Mouse (Mus musculus) mesoderm, embryonic 11.5 days (tissue): ENCODE measurements at regions not wholly inside any gene's neighbourhood (a gene's known extent, or its start where the extent isn't known, plus 50 kb on each side); places are given as distances from the start of the nearest gene placed in this dataset.

Experiments used
- DNase-seq: peaks from one replicate; pipeline ENCODE4 v3.0.0-alpha.2; 2012; ENCODE audit warnings: low read depth, low spot score

DNA sequence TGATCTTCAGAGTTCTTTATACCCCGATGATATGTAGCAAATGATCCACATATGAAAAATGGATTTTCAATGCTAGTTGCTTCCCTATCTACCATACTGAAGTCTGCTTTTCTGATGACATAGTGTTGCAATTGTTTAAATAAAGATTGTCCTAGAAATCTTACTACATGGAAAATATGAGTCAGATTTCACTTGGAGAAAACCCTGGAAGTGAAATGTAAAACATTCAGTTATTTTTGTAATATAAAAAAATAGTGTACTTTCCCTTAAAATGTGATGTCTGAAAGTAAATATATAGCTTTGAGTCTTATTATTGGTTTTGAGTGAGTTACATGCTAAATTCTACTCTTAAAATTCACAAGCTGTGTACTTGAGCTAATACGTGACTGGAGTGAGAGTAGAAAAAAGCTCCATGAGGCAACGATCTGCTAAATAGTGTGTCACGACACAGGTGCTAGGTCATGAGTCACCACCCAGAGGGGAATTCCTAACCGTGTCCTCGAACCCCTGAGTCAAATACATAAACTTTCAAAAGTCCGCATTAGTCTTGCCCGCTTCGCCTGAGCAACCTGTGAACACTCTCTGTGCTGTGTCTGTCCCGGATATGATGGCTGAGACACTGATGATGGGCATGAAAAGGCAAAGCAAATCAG, 430.5 kb downstream of the Hsfy2 start:
- DNase-seq: no peak

DNA sequence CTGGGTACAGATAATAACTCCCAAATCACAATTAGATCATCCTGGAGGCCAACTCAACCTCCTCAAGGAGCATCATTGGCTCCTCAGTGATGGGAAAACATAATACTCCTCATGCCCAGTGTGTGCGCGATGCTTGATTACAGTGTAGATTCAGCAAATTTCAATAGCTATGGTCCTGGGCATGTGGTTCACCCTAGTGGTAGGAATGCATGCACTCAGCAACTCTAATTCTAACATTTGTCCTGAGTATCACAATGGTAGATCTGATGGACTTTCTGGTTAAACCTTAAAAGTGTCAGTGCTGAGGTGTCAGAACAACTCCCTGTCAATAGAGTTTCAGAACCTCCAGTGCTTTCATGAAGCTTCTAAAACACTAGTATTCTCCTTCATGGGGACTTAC, 442.0 kb downstream of the Hsfy2 start:
- no peak for DNase-seq

DNA sequence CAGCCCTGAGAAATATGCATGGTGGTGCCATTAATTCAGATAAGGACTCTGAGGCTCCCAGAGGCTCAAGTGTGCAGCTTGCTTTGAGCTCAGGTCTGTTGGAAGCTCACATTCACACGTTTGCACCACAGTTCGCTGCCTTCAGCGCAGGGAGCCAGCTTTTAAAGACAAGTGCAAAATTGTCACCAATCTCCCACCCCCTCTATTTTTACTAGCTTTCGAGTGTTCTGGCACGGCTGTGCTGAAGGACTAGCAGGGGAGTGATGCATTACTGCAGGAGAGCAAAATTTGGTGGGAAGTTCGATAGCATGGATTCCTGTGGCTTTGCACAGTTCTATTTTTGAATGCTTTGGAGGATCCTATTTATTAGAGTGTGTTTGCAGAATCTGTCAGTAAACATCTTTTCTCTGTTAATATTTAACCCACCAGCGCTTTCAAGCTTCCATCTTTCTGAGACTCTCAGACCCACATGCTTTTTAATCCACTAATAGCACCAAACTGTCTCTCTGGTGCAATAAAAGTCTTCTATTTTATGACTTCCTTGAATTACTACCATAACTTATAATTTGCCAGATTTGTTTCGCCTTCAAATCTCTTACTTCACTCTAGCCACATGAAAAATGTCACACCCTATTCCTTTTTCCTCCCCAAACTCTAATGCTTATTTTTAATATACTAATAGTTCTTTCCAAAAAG, 453.6 kb downstream of the Hsfy2 start:
- no peak for DNase-seq

DNA sequence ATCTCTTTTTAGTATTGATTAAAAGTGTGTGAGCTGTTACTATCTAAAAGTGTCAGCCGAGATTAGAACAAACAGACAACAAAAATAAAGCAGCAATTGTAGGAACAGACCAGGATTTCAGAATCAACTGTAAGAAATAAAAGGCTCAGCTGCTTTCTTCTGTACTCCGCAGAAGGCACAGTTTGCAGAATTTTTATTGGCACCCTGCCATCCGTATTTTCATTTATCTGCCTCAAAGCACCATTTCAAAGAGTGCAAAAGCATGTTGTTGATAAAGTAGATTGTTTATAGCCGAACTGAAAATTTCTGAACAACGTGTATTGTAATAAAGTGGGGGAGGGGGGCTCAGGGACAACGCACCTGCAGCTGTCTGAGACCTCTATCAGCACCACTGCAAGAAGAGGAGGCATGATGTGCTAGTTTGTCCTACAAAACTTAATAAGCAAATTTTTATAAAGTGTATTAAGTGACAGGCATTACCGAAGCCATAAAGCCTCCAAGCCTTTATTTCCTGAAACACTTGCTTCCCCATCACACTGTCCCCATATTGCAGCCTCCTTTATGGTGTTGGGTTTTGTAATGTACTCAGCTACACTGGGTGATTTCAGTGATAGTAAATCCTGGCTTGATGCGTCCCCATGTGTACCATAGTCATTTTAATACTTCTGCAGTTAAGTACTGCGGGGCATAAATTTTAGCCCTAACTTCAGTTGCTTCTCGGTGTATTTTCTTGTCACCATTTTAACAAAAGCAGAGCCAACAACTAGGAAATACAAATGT, 457.8 kb downstream of the Hsfy2 start:
- DNase-seq: no peak

DNA sequence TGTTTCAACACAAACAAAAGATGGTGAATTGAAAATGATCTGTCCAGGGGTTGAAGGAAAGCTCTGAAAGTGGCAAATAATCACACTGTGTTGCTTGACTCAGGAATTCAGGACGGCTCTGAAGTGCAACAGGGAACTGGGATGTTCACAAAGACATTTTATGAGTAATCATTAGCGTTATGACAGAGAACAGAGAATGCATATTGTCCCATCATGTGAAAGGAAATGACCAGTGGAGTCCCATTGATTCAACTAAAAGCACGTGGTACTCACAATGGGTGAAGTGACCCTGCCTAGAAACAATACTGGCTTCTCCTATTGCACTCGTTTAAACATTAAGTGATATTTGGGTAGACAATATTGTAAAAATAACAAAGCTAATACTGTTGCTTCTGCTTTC, 466.1 kb downstream of the Hsfy2 start:
- DNase-seq: no peak

DNA sequence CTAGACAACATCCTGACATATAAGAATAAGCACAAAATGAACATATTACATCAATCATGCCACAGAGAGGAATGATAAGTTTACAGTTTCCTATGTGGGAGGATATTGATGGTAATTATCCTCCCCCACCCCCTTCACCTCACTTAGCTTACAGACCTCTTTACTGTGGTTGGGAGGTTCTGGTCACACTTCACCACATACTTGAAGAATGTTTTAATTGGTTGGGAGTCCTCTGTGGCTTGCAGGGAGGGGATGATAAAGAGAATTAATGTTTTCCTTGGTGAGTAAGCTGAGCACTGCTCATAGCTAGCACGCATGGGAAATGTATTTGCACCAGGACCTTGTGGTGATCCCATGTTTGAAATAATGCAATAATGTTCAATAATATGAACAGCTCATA, 468.5 kb downstream of the Hsfy2 start:
- no peak for DNase-seq

DNA sequence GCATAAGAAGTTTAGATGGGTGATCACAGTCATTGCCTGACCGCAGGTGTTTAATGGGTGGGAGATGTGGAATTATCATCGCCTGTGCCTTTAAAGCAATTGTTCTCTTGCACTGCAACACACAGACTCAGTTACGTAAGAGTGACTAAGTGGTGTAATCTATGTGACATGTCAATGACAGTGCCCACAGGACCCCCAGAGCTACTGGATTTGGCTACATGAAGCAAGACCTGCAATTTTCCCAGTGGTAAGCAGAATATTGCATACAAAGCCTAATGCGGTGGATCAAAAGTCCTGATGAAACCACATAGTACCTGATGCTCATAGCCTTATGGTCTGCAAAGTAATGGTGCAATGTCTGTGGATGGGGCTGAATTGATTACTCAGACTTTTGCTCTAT, 469.2 kb downstream of the Hsfy2 start:
- no peak for DNase-seq

DNA sequence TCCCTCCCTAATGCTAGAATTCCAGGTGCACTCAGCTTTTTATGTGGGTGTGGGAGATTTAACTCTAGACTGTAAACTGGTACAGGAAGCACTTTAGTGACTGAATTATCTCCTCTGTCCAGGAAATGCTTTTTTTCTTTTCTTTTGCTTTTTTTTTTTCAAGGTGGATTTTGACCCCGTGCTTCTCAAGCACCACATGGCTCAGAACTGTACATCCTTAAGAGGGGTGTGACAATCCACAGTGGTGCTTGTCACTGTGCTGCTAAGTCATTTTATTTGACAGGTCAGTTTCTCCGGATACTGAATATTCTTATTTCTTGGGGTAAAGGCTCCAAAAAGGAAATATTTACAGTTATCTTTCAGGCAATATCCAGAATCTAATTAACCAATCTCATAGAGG, 472.0 kb downstream of the Hsfy2 start:
- DNase-seq: no peak

DNA sequence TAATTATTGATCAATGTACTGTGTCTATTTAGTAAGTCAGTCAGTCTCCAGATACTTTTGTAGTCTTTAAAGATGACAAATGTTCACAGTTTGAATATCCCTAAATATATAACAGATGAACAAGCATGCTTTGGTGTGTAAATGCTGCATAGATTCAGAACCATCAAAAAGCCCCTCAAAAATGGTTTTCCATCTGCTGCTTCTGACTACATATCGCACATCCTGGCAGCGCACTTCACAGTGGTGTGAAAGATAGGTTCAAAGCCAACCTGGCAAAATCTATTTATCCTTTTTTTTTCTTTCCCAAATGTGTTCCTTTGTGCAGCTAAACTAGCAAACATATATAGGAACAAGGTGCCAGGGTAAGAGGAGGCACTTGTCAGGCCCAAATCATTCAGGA, 472.9 kb downstream of the Hsfy2 start:
- DNase-seq: no peak

DNA sequence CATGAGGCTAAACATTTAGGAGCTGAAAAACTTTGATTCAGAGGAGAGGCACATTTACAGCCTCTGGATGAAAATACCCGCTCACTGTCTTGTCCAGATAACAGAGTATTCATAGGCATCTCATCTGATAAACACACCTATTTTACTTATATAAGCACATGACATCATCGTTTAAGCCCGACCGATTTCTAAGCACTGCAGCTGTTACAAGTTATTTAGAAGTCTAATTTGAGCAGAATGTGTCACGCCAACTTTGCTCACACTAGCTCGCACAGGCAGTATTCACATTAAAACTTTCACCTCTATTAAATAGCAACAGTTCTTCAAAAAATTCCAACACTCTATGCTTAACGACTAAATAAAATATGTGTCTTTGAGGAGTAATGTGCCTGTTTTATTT, 506.3 kb downstream of the Hsfy2 start:
- DNase-seq: no peak

DNA sequence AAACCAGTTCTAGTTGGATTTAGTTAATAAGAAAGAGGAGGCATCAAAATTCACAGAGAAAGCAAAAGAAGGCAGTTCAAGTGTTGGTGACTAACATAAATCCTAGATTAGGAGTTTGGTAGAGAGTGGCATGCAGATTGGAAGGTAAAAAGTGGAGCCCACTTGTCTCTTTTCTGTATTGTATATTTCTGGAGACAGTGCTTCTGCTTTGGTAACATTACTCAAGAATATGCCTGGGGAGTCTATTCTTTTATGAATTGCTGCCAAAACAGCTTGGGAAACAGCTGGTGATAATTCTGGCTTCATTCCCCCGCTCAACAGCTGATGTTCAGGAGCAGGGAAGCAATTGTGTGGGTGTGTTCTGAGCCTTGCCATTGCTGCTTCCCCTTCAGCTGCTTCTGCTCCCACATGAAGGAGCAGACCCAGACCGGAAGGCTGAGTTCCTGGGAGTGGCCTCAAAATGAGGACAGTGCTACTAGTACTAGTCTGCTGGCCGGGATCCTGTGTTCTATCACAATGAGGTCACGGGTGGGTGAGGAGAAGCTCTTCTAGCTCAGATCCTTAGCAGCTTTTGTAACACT, 547.9 kb downstream of the Hsfy2 start:
- DNase-seq: no peak

DNA sequence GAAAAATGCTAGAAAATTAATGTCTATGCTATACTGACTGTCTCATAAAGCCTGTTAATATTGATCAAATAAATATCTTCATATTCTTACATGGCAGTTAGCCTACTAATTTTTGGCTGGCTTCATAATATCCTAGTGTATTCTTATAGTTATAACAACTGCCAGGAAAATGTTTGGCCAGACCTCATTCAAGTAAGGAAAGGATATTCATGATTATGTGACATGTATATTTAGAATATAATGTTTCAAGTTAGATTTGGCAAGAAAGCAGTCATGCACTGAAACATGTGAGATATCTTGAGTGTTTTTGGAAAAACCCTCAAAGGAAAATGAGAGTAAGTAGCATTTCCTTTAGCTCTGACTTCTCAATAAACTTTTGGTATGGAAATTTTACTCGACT, 548.9 kb downstream of the Hsfy2 start:
- no peak for DNase-seq

DNA sequence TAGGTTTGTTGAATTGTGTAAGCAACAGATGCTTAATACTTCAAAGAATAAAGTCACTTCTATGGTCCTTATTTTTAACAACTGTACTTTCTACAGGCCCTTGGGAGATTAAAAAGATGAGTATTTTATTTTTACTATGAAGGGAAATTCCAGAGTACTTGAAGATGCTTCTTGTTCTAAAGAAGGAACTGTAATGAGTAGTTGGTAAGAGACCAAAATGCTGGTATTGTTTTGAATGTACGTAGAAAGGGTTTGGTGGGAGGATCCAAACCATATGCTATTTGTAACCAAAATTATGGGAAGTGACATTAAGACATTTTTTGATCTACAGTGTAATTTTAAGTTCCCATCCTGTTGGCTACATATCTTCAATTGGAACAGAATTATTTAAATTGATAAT, 560.5 kb downstream of the Hsfy2 start:
- DNase-seq: no peak

DNA sequence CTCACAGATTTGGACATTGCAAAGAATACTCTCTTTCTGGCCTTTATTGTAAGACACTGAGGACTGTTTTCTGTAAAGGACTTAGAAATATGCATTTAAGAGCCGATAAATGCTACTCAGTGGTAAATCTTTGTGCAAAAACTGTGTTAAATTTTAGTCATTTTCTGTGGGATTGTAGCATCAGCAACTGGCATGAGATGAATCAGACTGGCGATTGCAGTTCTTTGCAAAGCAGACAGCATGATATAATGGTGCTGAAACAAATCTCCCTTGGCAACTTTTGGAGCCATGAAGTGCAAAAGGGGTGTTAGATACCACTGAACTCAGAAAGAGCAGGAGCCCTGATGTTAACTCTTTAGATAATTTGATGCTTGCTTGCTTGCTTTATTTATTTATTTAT, 565.0 kb downstream of the Hsfy2 start:
- no peak for DNase-seq

DNA sequence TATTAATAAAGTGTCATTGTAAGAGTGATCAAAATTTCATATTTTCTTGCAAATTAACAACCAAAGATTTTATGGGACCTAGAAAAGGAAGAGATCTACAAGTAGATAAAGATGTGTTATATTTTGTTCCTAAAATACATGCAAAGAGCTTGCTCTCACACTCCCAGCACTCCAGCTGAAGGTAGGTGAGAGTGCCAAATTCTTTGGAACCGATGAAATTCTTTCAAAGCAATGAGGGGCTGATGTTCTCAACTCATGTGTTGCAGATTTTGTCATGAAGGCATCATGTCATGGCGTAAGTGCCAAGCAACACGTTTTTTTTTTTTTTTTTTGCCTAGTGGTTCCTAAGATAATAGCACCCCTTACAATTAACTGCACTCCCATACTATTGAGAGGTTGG, 573.8 kb downstream of the Hsfy2 start:
- DNase-seq: no peak
